Mouse (Mus musculus) urinary bladder, adult 2 months (tissue): ENCODE measurements around the gene Vamp5. TPM values are rescaled to one million over a fixed set of nuclear protein-coding genes. Genes with fewer than 3 reads are reported as not detected.

Experiments
- DNase-seq: peaks from one replicate; pipeline ENCODE4 v3.0.0; 2022; ENCODE audit warnings: low spot score
- polyA plus RNA-seq: library from polyadenylated mRNA; depleted of rRNA; stranded (reverse); fragments of >200 nt; gene quantifications from 2 replicates; pipeline ENCODE4 v1.2.3, GENCODE M21; 2012; rRNA removed

The Vamp5 gene
- polyA plus RNA-seq, 1 experiment = 102 TPM

- no peak for DNase-seq
These were observed 34.0 kb downstream of the Vamp5 start for GRCm38 (mm10) chr6:72346261-72346660.

GRCm38 (mm10) chr6:72345633-72346032, 34.6 kb downstream of the Vamp5 start:
- DNase-seq = no peak

DNA sequence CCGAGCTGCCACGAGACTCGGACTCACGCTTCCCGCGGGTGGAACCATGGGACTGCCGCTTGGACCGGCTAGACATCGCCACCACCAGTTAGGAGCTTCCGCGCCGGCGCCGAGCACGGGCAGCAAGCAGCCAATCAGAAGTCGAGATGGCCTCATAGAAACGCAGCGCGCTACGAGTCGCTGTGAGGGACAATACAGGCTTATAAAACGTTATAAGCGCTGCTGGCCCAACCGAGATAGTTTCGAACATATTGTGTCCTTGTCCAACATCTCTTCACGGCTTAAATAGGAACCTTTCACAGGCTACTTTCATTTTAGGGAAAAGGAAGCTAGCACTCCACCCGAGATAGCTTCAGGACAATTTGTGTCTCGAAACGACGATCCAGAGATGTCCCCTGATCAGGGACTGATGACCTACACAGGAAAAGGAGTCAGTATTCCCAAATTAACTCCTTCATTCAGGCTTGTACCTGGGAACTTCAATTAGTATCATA, 35.1 kb downstream of the Vamp5 start, which contains the start of gene Usp39:
Gene Usp39 (minus strand): TSS at position 111 of the 494 bp plus-strand sequence.
- peak; percentile 81 for DNase-seq

- no peak for DNase-seq
These were observed 35.7 kb downstream of the Vamp5 start for GRCm38 (mm10) chr6:72344396-72345073.

- no peak for DNase-seq
These were observed 39.8 kb downstream of the Vamp5 start for GRCm38 (mm10) chr6:72340481-72340880.

DNA sequence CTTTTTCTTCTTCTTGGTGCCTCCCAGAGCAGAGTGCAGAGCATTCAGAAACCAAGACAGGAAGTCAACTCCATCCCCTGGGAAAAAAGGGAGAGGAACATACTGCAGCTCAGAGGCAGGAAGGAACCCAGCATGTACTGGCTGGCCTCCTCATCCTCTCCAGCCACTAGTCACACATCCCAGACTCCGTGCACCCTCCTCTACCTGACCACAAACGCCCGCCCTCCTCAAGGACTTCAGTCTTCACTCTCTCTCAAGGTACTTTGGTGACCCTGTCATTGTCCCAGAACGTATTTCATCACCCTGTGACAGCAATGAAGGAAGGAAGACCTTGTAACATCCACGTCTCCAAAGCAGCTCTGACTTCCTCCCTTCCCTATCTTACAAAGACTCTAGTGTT, 47.2 kb downstream of the Vamp5 start:
- DNase-seq = no peak

- no peak for DNase-seq
These were observed 50.1 kb downstream of the Vamp5 start for GRCm38 (mm10) chr6:72330133-72330532.

DNA sequence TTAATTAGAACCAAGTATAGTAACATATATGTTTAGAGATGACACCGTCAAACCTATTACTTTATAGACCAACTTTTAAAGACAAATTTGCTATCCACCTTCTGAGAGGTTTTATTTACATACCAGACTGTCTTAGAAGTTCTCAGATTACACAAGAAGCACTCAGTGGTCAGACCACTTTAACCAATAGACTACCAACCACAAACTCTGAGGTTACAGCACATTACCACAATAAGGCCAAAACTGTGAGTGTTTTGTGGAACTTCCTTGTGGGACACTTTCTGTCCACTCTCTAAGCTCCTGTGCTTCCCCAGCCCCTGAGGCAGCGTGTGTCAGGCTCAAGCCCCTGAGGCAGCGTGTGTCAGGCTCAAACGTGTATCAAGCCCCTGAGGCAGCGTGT, 51.2 kb downstream of the Vamp5 start:
- DNase-seq = no peak

GRCm38 (mm10) chr6:72326274-72326673, 54.0 kb downstream of the Vamp5 start:
- DNase-seq = no peak

DNA sequence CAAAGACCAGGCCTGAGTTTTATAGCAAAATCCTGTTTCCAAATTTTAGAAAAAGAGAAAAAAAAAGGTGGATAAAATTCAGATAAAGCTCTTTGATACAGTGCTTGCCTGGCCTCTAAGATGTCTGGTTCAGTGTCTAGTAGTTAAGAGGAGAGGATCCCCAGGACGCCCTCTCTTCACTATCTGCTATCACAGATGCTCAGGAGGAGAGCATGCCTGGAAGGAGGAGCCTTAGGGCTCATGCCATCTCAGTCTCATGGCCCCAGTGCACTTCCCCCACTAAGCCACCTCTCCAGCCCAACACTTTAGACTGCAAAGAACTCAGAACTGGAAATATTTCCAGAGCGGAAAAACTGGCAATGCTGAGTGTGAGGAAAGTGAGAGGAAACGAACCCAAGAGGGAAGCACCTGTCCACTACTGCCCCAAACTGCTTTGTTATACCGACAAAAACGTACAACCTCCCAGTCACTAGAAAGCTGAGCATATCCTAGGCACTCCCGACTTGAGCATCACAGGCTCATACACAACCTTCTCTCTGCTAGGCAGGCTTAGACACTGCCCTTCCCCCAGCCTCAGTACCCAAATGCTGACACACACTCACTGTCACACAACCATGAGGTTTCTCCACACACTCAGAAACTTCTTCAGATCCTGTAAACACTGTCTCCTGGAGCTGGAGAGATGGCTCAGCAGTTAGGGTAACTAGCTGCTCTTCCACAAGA, 56.3 kb downstream of the Vamp5 start:
- DNase-seq = no peak

DNA sequence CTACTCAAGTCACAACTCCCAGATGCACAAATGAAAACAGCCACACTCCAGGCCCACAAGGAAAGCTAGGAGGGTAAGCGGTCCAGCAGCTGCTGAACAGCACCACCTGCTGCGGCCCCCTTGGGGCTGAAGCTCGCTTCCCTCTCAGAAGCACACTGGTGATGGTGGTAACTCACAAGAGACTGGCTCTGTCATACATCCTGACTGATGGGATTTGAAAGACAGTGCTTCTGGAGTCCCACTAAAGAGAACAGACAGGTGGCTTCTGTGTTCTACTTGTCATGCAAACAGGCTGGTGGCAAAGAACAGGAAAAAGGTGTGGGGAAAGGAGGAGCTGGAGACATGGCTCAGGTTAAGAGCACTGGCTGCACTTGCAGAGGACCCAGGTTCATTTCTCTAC, 57.3 kb downstream of the Vamp5 start:
- no peak for DNase-seq

GRCm38 (mm10) chr6:72319019-72319418, 61.2 kb downstream of the Vamp5 start:
- DNase-seq = no peak

Other genes starting within 250 kb of the Vamp5 start
- 20.2 and 24.1 TPM in 2 replicates for gene Atoh8, start 144.9 kb downstream of the Vamp5 start, polyA plus RNA-seq
- gene Sftpb, start 75.9 kb downstream of the Vamp5 start, polyA plus RNA-seq = not detected in 2 replicates
- 23.6 and 24.0 TPM in 2 replicates for gene Usp39, start 35.3 kb downstream of the Vamp5 start, polyA plus RNA-seq
- gene 0610030E20Rik, start 33.2 kb downstream of the Vamp5 start, polyA plus RNA-seq = 28.1 and 37.6 TPM in 2 replicates
- gene Tmem150a, start 25.0 kb downstream of the Vamp5 start, polyA plus RNA-seq = 26.6 and 27.0 TPM in 2 replicates
- gene Rnf181, start 13.5 kb downstream of the Vamp5 start, polyA plus RNA-seq = 88.8 and 100 TPM in 2 replicates
- gene Vamp8, start 10.2 kb upstream of the Vamp5 start, polyA plus RNA-seq = 258 and 282 TPM in 2 replicates
- gene Ggcx, start 33.8 kb upstream of the Vamp5 start, polyA plus RNA-seq = 27.3 and 31.4 TPM in 2 replicates
- 176 and 243 TPM in 2 replicates for gene Mat2a, start 59.1 kb upstream of the Vamp5 start, polyA plus RNA-seq
- 2.2 and 2.8 TPM in 2 replicates for gene Sh2d6, start 141.2 kb upstream of the Vamp5 start, polyA plus RNA-seq
- gene Capg, start 163.9 kb upstream of the Vamp5 start, polyA plus RNA-seq = 115 and 129 TPM in 2 replicates
- gene Elmod3, start 217.9 kb upstream of the Vamp5 start, polyA plus RNA-seq = 18.4 and 19.1 TPM in 2 replicates
- gene Retsat, start 218.0 kb upstream of the Vamp5 start, polyA plus RNA-seq = 19.6 and 22.7 TPM in 2 replicates
- 68.9 and 70.1 TPM in 2 replicates for gene Tgoln1, start 236.5 kb upstream of the Vamp5 start, polyA plus RNA-seq